ENCODE assay signal across 14 mouse cellular contexts in genomic region chr2:165717182-165718176, GRCm38 (mm10).
A peak's percentile ranks its signal among the peaks of the same experiment; 100 is the strongest.
DNase-seq lines count a peak whose midpoint lies in the region; ATAC-seq lines count a peak whose summit lies in the region.
"Had no signal": no experiment of that assay in that cellular context is flagged by ENCODE, and none has a peak within 500 bp of the region (broad histone marks: within the 10 kb centered on the region; RNA-seq: fewer than 3 reads in every experiment).

No protein-coding gene starts in this region.

- ATAC-seq in kidney, embryonic 15.5 days (replicated peaks; ENCODE audit: low FRiP score) = peak; percentile 52
- ATAC-seq in kidney, embryonic 14.5 days (ENCODE audit: low FRiP score, low TSS enrichment) = no peak
- no peak; the same call in 1 of the 2 replicates for ATAC-seq in embryonic facial prominence, embryonic 14.5 days (ENCODE audit: low read depth)
- ATAC-seq: inflammation-experienced regulatory T-cells, adult 6 months had no signal

- peak; percentile 57 for DNase-seq in ovary, postnatal 36 days (ENCODE audit: low spot score)
- DNase-seq in ovary, postnatal 14 days (ENCODE audit: low spot score) = no peak
- peak; percentile 20 for DNase-seq in embryonic facial prominence, embryonic 14.5 days (ENCODE audit: low spot score)
- no peak for DNase-seq in B cell, adult 2 months
- no peak for DNase-seq in urinary bladder, postnatal 4 days (ENCODE audit: low spot score in 2 of 2)
- DNase-seq: adrenal gland, adult 2 months; gastrocnemius, adult 2 months; layer of hippocampus, adult 9-11 months; lung, embryonic 14.5 days had no signal

- H3K4me1 ChIP-seq in kidney, embryonic 15.5 days = peaks cover 12% of the 10 kb centered on the region
- H3K4me1 ChIP-seq in kidney, embryonic 14.5 days (ENCODE audit: control insufficient read depth, insufficient read depth, low read length) = no peaks in the 10 kb centered on the region
- H3K4me1 ChIP-seq in embryonic facial prominence, embryonic 14.5 days (ENCODE audit: control insufficient read depth, insufficient read depth, low read length) = no peaks in the 10 kb centered on the region
- H3K4me1 ChIP-seq: heart, embryonic 13.5 days had no signal

- H3K4me3 ChIP-seq in kidney, embryonic 15.5 days (replicated peaks) = no peak overlapping the region
- no peak overlapping the region for H3K4me3 ChIP-seq in kidney, embryonic 14.5 days (ENCODE audit: low read length)
- no peak overlapping the region for H3K4me3 ChIP-seq in embryonic facial prominence, embryonic 14.5 days (ENCODE audit: low read depth, low read length)
- H3K4me3 ChIP-seq: gastrocnemius, adult 2 months; heart, embryonic 13.5 days; midbrain, embryonic 10.5 days had no signal

- H3K27me3 ChIP-seq in kidney, embryonic 15.5 days = no peaks in the 10 kb centered on the region
- no peaks in the 10 kb centered on the region for H3K27me3 ChIP-seq in kidney, embryonic 14.5 days (ENCODE audit: control insufficient read depth, insufficient read depth, low read length)
- no peaks in the 10 kb centered on the region for H3K27me3 ChIP-seq in embryonic facial prominence, embryonic 14.5 days (replicated peaks; ENCODE audit: control insufficient read depth, insufficient read depth, low read length)

- 0 out of 2 replicates have a peak overlapping the region, but pooled peaks have one; percentile 4 for H3K4me2 ChIP-seq in kidney, embryonic 15.5 days
- H3K4me2 ChIP-seq in kidney, embryonic 14.5 days (replicated peaks; ENCODE audit: low read depth, low read length) = no peak overlapping the region; the same call in 1 of the 2 replicates
- H3K4me2 ChIP-seq in embryonic facial prominence, embryonic 14.5 days (ENCODE audit: low read depth, low read length) = no peak overlapping the region
- H3K4me2 ChIP-seq: heart, embryonic 13.5 days; lung, embryonic 14.5 days had no signal

- no peaks in the 10 kb centered on the region for H3K36me3 ChIP-seq in kidney, embryonic 15.5 days
- no peaks in the 10 kb centered on the region for H3K36me3 ChIP-seq in kidney, embryonic 14.5 days (ENCODE audit: control insufficient read depth, insufficient read depth, low read length)
- H3K36me3 ChIP-seq in embryonic facial prominence, embryonic 14.5 days (ENCODE audit: control insufficient read depth, insufficient read depth, low read length) = peaks cover 15% of the 10 kb centered on the region; the same call in 1 of the 2 replicates
- H3K36me3 ChIP-seq: heart, embryonic 13.5 days; midbrain, embryonic 10.5 days had no signal

- peak overlapping the region; percentile 39; the same call in 1 of the 2 replicates for H3K27ac ChIP-seq in kidney, embryonic 15.5 days
- no peak overlapping the region for H3K27ac ChIP-seq in kidney, embryonic 14.5 days (ENCODE audit: low read depth, low read length)
- no peak overlapping the region for H3K27ac ChIP-seq in embryonic facial prominence, embryonic 14.5 days (replicated peaks; ENCODE audit: low read depth, low read length)
- H3K27ac ChIP-seq: gastrocnemius, adult 2 months; heart, embryonic 13.5 days; midbrain, embryonic 10.5 days had no signal

- no peak overlapping the region for H3K9ac ChIP-seq in kidney, embryonic 15.5 days
- H3K9ac ChIP-seq in kidney, embryonic 14.5 days (ENCODE audit: low read depth, low read length) = no peak overlapping the region
- H3K9ac ChIP-seq in embryonic facial prominence, embryonic 14.5 days (ENCODE audit: low read depth, low read length) = no peak overlapping the region
- H3K9ac ChIP-seq: heart, embryonic 13.5 days; lung, embryonic 14.5 days had no signal

- WGBS in kidney, embryonic 15.5 days = 68% methylated on average over 23 of the region's 23 CpGs
- 65% methylated on average over 23 of the region's 23 CpGs for WGBS in kidney, embryonic 14.5 days
- WGBS in embryonic facial prominence, embryonic 14.5 days = 68% methylated on average over 22 of the region's 23 CpGs

- no peaks in the 10 kb centered on the region for H3K9me3 ChIP-seq in kidney, embryonic 15.5 days (replicated peaks)
- no peaks in the 10 kb centered on the region for H3K9me3 ChIP-seq in kidney, embryonic 14.5 days (ENCODE audit: control insufficient read depth, low read length)
- H3K9me3 ChIP-seq in embryonic facial prominence, embryonic 14.5 days (ENCODE audit: control insufficient read depth, low read length) = no peaks in the 10 kb centered on the region
- H3K9me3 ChIP-seq: midbrain, embryonic 10.5 days had no signal

Comparison
In these comparisons a context has a peak if more than half of its experiments do, and no peak if none do; other contexts are left out.
1. DNase-seq: peak in ovary, postnatal 36 days (single experiment) and embryonic facial prominence, embryonic 14.5 days (single experiment); none in ovary, postnatal 14 days (single experiment), B cell, adult 2 months (0 of 2) and urinary bladder, postnatal 4 days (0 of 2).